Mouse (Mus musculus): ENCODE measurements around the gene Olfr418.

- TF ChIP-seq CEBPB (IDR thresholded peaks at IDR 0.05; ENCODE audit: insufficient read depth, poor library complexity, severe bottlenecking) (no peak), POLR2AphosphoS2 (IDR thresholded peaks at IDR 0.05; ENCODE audit: insufficient read length, low read depth) (no peak)
These were observed 15.9 kb upstream of the Olfr418 start for GRCm38 (mm10) chr1:173249888-173250287.

Measured in myocyte (in vitro differentiated cells).